Comparison of ENCODE assay signal across 10 mouse cellular contexts in the genomic region with DNA sequence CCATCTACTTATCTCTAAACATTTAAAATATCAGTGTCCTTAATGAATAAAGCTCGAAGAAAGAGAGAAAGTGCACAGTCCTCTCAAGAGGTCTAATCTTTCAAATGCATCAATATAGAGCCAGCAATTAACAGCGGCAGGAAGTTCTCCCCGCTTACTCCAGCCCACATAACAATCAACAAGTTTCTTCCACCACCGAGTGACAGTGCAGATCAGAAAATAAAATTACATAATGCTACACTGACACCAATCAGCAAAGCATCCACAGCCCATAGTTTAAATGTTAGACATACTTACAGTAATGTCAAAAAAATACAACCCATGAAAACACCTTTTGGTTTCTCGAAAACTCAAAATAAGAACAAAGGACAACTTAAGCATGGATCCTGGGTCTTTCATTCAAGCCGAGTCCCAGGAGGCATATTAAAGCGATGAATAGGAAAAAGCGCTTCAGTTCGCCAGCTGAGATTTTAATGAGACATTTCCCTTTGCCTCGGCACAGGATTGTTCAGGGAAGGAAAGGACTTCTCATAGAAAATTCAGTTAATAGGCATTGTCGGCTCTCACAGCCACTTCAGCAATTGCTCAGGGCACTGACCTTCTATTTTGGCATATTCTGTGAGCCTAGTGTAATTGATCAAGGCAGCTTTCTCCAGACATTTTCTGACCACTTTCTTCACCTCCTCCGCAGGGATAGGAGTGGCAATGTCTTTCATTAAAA.
A peak's percentile ranks its signal among the peaks of the same experiment; 100 is the strongest.
DNase-seq lines count a peak whose midpoint lies in the region; ATAC-seq and TF ChIP-seq lines count a peak whose summit lies in the region.
"Had no signal": no experiment of that assay in that cellular context is flagged by ENCODE, and none has a peak within 500 bp of the region (broad histone marks: within the 10 kb centered on the region; RNA-seq: fewer than 3 reads in every experiment).

No protein-coding gene starts in this region.

- H3K4me2 ChIP-seq in embryonic facial prominence, embryonic 14.5 days (ENCODE audit: low read depth, low read length), result peak overlapping the region; percentile 29
- peak overlapping the region; percentile 44 for H3K4me2 ChIP-seq in hindbrain, embryonic 15.5 days
- H3K4me2 ChIP-seq in midbrain, embryonic 15.5 days, result peak overlapping the region; percentile 38

- H3K4me3 ChIP-seq in embryonic facial prominence, embryonic 14.5 days (ENCODE audit: low read depth, low read length), result no peak overlapping the region
- H3K4me3 ChIP-seq in hindbrain, embryonic 15.5 days, result 0 out of 2 replicates have a peak overlapping the region, but pooled peaks have one; percentile 9
- no peak overlapping the region for H3K4me3 ChIP-seq in midbrain, embryonic 15.5 days
- H3K4me3 ChIP-seq in kidney, adult 2 months (ENCODE audit: insufficient read depth, low read depth, low read length), result no peak overlapping the region

- H3K27me3 ChIP-seq in embryonic facial prominence, embryonic 14.5 days (replicated peaks; ENCODE audit: control insufficient read depth, insufficient read depth, low read length), result no peaks in the 10 kb centered on the region
- H3K27me3 ChIP-seq in hindbrain, embryonic 15.5 days, result 0 out of 2 replicates have a peak, but pooled peaks cover 6% of the 10 kb centered on the region
- H3K27me3 ChIP-seq in midbrain, embryonic 15.5 days (replicated peaks), result peaks cover 16% of the 10 kb centered on the region
- no peaks in the 10 kb centered on the region for H3K27me3 ChIP-seq in kidney, adult 2 months (replicated peaks; ENCODE audit: control insufficient read depth, insufficient read depth, low read length)

- no peaks in the 10 kb centered on the region for H3K4me1 ChIP-seq in embryonic facial prominence, embryonic 14.5 days (ENCODE audit: control insufficient read depth, insufficient read depth, low read length)
- H3K4me1 ChIP-seq in hindbrain, embryonic 15.5 days (replicated peaks), result peaks cover 14% of the 10 kb centered on the region
- H3K4me1 ChIP-seq in midbrain, embryonic 15.5 days, result peaks cover 14% of the 10 kb centered on the region
- no peaks in the 10 kb centered on the region for H3K4me1 ChIP-seq in kidney, adult 2 months (ENCODE audit: control insufficient read depth, insufficient read depth, low read length)

- no peaks in the 10 kb centered on the region for H3K9me3 ChIP-seq in embryonic facial prominence, embryonic 14.5 days (ENCODE audit: control insufficient read depth, low read length)
- no peaks in the 10 kb centered on the region for H3K9me3 ChIP-seq in hindbrain, embryonic 15.5 days
- no peaks in the 10 kb centered on the region for H3K9me3 ChIP-seq in midbrain, embryonic 15.5 days

- no peak for TF ChIP-seq POLR2A in kidney, adult 2 months (IDR thresholded peaks at IDR 0.05; ENCODE audit: low read depth, low read length)

- peak; percentile 73 for DNase-seq in embryo, embryonic 10.5 days (ENCODE audit: low spot score)
- peak; percentile 75 for DNase-seq in embryonic facial prominence, embryonic 14.5 days (ENCODE audit: low spot score)
- no peak for DNase-seq in right cerebral cortex, postnatal 14 days
- no peak for DNase-seq in kidney, adult 2 months
- DNase-seq: cerebellum, adult 8-10 months had no signal

- no peak for TF ChIP-seq CTCF in kidney, adult 2 months (conservative IDR thresholded peaks at IDR 0.05; ENCODE audit: insufficient read depth, insufficient read length, low read depth, low read length)

- 15% methylated on average over 12 of the region's 12 CpGs for WGBS in embryonic facial prominence, embryonic 14.5 days
- WGBS in hindbrain, embryonic 15.5 days, result 11% methylated on average over 12 of the region's 12 CpGs
- 6% methylated on average over 12 of the region's 12 CpGs for WGBS in midbrain, embryonic 15.5 days
- WGBS in kidney, adult 2 months, result 52% methylated on average over 12 of the region's 12 CpGs

- H3K27ac ChIP-seq in embryonic facial prominence, embryonic 14.5 days (replicated peaks; ENCODE audit: low read depth, low read length), result no peak overlapping the region
- no peak overlapping the region for H3K27ac ChIP-seq in hindbrain, embryonic 15.5 days (replicated peaks)
- no peak overlapping the region for H3K27ac ChIP-seq in midbrain, embryonic 15.5 days
- no peak overlapping the region for H3K27ac ChIP-seq in kidney, adult 2 months (ENCODE audit: insufficient read depth, low read depth, low read length)
- H3K27ac ChIP-seq: macrophage had no signal

- no peak overlapping the region for H3K9ac ChIP-seq in embryonic facial prominence, embryonic 14.5 days (ENCODE audit: low read depth, low read length)
- H3K9ac ChIP-seq in hindbrain, embryonic 15.5 days, result no peak overlapping the region
- no peak overlapping the region for H3K9ac ChIP-seq in midbrain, embryonic 15.5 days

- no peaks in the 10 kb centered on the region for H3K36me3 ChIP-seq in embryonic facial prominence, embryonic 14.5 days (ENCODE audit: control insufficient read depth, insufficient read depth, low read length)
- no peaks in the 10 kb centered on the region for H3K36me3 ChIP-seq in hindbrain, embryonic 15.5 days
- no peaks in the 10 kb centered on the region for H3K36me3 ChIP-seq in midbrain, embryonic 15.5 days (replicated peaks)
- H3K36me3 ChIP-seq in kidney, adult 2 months (ENCODE audit: control insufficient read depth, insufficient read depth, low read length), result no peaks in the 10 kb centered on the region

- ATAC-seq in embryonic facial prominence, embryonic 14.5 days (ENCODE audit: low read depth), result peak; percentile 81
- peak; percentile 42; the same call in 1 of the 2 replicates for ATAC-seq in hindbrain, embryonic 15.5 days (ENCODE audit: low FRiP score, low read depth)
- peak; percentile 80 for ATAC-seq in midbrain, embryonic 15.5 days (replicated peaks)
- no peak for ATAC-seq in erythroid progenitor cell, adult 5-6 weeks (replicated peaks; ENCODE audit: low FRiP score, poor library complexity, severe bottlenecking)
- ATAC-seq in granulocyte monocyte progenitor cell, adult 5-6 weeks (replicated peaks; ENCODE audit: poor library complexity, severe bottlenecking), result no peak

Comparison
In these comparisons a context has a peak if more than half of its experiments do, and no peak if none do; other contexts are left out.
1. DNase-seq: peak in embryo, embryonic 10.5 days (single experiment) and embryonic facial prominence, embryonic 14.5 days (single experiment); none in right cerebral cortex, postnatal 14 days (single experiment) and kidney, adult 2 months (single experiment).
2. ATAC-seq: peak in embryonic facial prominence, embryonic 14.5 days (single experiment), hindbrain, embryonic 15.5 days (single experiment) and midbrain, embryonic 15.5 days (single experiment); none in erythroid progenitor cell, adult 5-6 weeks (single experiment) and granulocyte monocyte progenitor cell, adult 5-6 weeks (single experiment).
3. Peak in every context shown above with its lines, with median percentiles within 50 percentile points of each other: H3K4me2 ChIP-seq.